Mouse (Mus musculus) kidney, adult 2 months (tissue): ENCODE data around the gene Tomm70a.

Source experiments
- CTCF ChIP-seq: fragments of 200-500 bp; conservative IDR thresholded peaks from 2 replicates; pipeline ENCODE4 v1.5.1; 2011; ENCODE audit warnings: low read depth, mild to moderate bottlenecking, control low read depth, low read length, moderate library complexity, mixed read lengths; ENCODE audit not compliant: insufficient read depth, insufficient read length
- POLR2A ChIP-seq: fragments of 200-500 bp; IDR thresholded peaks from one replicate; pipeline ENCODE4 v1.6.1; 2011; ENCODE audit warnings: low read depth, low read length, control low read depth

DNA sequence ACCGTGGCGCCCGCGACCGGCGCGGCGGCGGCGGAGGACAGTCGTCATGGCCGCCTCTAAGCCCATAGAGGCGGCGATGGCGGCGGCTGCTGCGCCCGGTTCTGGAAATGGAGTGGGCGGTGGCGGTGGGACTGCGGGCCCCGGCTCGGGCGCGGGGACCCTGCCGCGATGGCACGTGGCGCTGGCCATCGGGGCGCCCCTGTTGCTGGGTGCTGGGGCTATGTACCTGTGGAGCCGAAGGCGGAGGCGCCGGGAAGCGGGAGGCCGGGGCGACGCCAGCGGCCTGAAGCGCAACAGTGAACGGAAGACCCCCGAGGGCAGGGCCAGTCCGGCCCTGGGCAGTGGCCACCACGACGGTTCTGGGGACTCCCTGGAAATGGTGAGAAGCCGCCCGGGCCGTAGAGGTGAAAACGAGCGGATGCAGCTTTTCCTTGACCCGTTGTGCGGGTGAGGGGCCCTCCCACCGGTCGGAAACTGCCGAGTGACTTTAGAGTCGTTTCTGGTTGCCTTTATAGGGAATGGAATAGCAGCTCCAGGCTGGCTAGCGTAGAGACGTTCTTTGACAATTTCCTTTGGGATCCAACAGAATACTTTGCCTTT, 413 bp downstream of the Tomm70a start:
- TF ChIP-seq POLR2A = no peak
- TF ChIP-seq CTCF = no peak
